Mouse (Mus musculus) CH12.LX (cell line): Measurements from ENCODE around the gene Safb. TPM values are rescaled to one million over a fixed set of nuclear protein-coding genes. Genes with fewer than 3 reads are reported as not detected.

Experiments used
- DNase-seq: peaks from one replicate; pipeline ENCODE4 v3.0.0-alpha.2; 2013; ENCODE audit errors: extremely low read depth
- H3K27ac ChIP-seq: 2 replicates; pipeline ENCODE4 v1.5.1; 2012; ENCODE audit warnings: low read depth, mild to moderate bottlenecking, control low read depth, moderate library complexity; ENCODE audit not compliant: insufficient read depth
- H3K27me3 ChIP-seq: replicated peaks from 2 replicates; pipeline ENCODE3; 2012; ENCODE audit warnings: inconsistent platforms
- H3K36me3 ChIP-seq, 2 experiments: replicated peaks in 1 of 2; 2 replicates each; pipeline versions ENCODE3 to v1.6.1; 2012; ENCODE audit warnings: inconsistent platforms in 1 of 2, low read length in 1 of 2, mild to moderate bottlenecking in 1 of 2, mixed read lengths in 1 of 2, moderate library complexity in 1 of 2; ENCODE audit not compliant: control insufficient read depth in 1 of 2, insufficient read depth in 1 of 2
- H3K4me1 ChIP-seq, 2 experiments: 2 replicates each; pipeline ENCODE4 v1.6.1; 2012; ENCODE audit warnings: inconsistent platforms in 1 of 2, moderate library complexity in 1 of 2; ENCODE audit not compliant: insufficient read depth in 2 of 2, control insufficient read depth in 1 of 2
- H3K4me2 ChIP-seq: 2 replicates; pipeline ENCODE4 v1.6.1; 2012; ENCODE audit warnings: low read depth, mild to moderate bottlenecking, control low read depth; ENCODE audit not compliant: poor library complexity, insufficient read depth, severe bottlenecking
- H3K4me3 ChIP-seq, 3 experiments: fragments of 150-350 bp in 1 of 3; sonication (generic) in 1 of 3; replicated peaks in 1 of 3; 2 replicates each; pipeline versions ENCODE3 to v1.5.1; 2011 to 2012; ENCODE audit warnings: low read depth in 2 of 3, low read length in 2 of 3, mild to moderate bottlenecking in 2 of 3, moderate library complexity in 2 of 3, control low read depth in 1 of 3, improper control_type of control experiment in 1 of 3, inconsistent platforms in 1 of 3, mixed read lengths in 1 of 3; ENCODE audit not compliant: poor library complexity in 1 of 3
- H3K79me2 ChIP-seq: replicated peaks from 2 replicates; pipeline ENCODE4 v1.6.1; 2012; ENCODE audit warnings: mild to moderate bottlenecking, moderate library complexity; ENCODE audit not compliant: control insufficient read depth, poor library complexity, insufficient read depth, severe bottlenecking; ENCODE audit errors: extremely low read depth
- H3K9ac ChIP-seq: 2 replicates; pipeline ENCODE4 v1.6.1; 2012; ENCODE audit warnings: low read depth, mild to moderate bottlenecking, control low read depth, moderate library complexity; ENCODE audit not compliant: insufficient read depth
- H3K9me3 ChIP-seq: replicated peaks from 2 replicates; pipeline ENCODE3; 2012; ENCODE audit warnings: low read length, inconsistent platforms, mixed read lengths
- BHLHE40 ChIP-seq: IDR thresholded peaks from 2 replicates; pipeline ENCODE4 v1.6.1; 2011; ENCODE audit warnings: mild to moderate bottlenecking, low read depth, low read length, improper control_type of control experiment
- ETS1 ChIP-seq: conservative IDR thresholded peaks from 2 replicates; pipeline ENCODE4 v1.6.1; 2012; ENCODE audit warnings: low read depth, mild to moderate bottlenecking, inconsistent platforms, low read length, improper control_type of control experiment, moderate library complexity
- JUN ChIP-seq: IDR thresholded peaks from 2 replicates; pipeline ENCODE4 v1.6.1; 2011; ENCODE audit warnings: low read depth, mild to moderate bottlenecking, low read length, improper control_type of control experiment, moderate library complexity; ENCODE audit not compliant: insufficient read depth
- KAT2A ChIP-seq: IDR thresholded peaks from 2 replicates; pipeline ENCODE4 v1.6.1; 2012; ENCODE audit warnings: low read length, improper control_type of control experiment, inconsistent platforms; ENCODE audit not compliant: insufficient replicate concordance
- MAZ ChIP-seq: IDR thresholded peaks from 2 replicates; pipeline ENCODE4 v1.6.1; 2012; ENCODE audit warnings: low read depth, mild to moderate bottlenecking, inconsistent platforms, low read length, improper control_type of control experiment, moderate library complexity
- MXI1 ChIP-seq: IDR thresholded peaks from 2 replicates; pipeline ENCODE4 v1.6.1; 2011; ENCODE audit warnings: mild to moderate bottlenecking, low read depth, low read length, improper control_type of control experiment
- NELFE ChIP-seq: IDR thresholded peaks from 2 replicates; pipeline ENCODE4 v1.6.1; 2011; ENCODE audit warnings: low read depth, low read length, improper control_type of control experiment
- TBP ChIP-seq: conservative IDR thresholded peaks from 2 replicates; pipeline ENCODE4 v1.6.1; 2011; ENCODE audit warnings: low read depth, low read length, improper control_type of control experiment
- TCF12 ChIP-seq: IDR thresholded peaks from 2 replicates; pipeline ENCODE4 v1.6.1; 2014; ENCODE audit warnings: low read depth, mild to moderate bottlenecking, inconsistent platforms, low read length, improper control_type of control experiment
- USF1 ChIP-seq: IDR thresholded peaks from 2 replicates; pipeline ENCODE4 v1.6.1; 2014; ENCODE audit warnings: low read depth, mild to moderate bottlenecking, inconsistent platforms, low read length, improper control_type of control experiment
- ZC3H11A ChIP-seq: IDR thresholded peaks from 2 replicates; pipeline ENCODE4 v1.6.1; 2012; ENCODE audit warnings: low read depth, mild to moderate bottlenecking, inconsistent platforms, low read length, improper control_type of control experiment
- dilution Hi-C: fragments of 300-500 bp; cut with MboI; formaldehyde crosslinking; loops from 2 replicates; pipeline ENCODE4 v1.14.3; 2020; ENCODE audit warnings: low sequenced_read_pairs; ENCODE audit not compliant: extremely low pct_unique_long_range_greater_than_20kb, extremely low pct_ligation_motif_present
- in situ Hi-C: fragments of 300-500 bp; cut with MboI; formaldehyde crosslinking; loops from 3 replicates; pipeline ENCODE4 v1.14.3; 2019; ENCODE audit warnings: low sequenced_read_pairs, low pct_ligation_motif_present, low pct_unique_long_range_greater_than_20kb, mixed read lengths
- polyA plus RNA-seq: library from polyadenylated mRNA; unstranded; fragments of >175 nt; gene quantifications from 2 replicates; pipeline ENCODE4 v1.2.1, GENCODE M21; 2012; ENCODE audit warnings: low read depth; ENCODE audit not compliant: insufficient read length
- total RNA-seq, 2 experiments: library from RNA; depleted of rRNA; stranded (reverse); fragments of 300-350 nt in 1 of 2; fragments of >200 nt in 1 of 2; gene quantifications; 2 replicates each; pipeline ENCODE4 v1.2.3; 2012 to 2014

The Safb gene
- total and polyA plus RNA-seq, 3 experiments = 25.4 to 135 (median 75.9) TPM

GRCm38 (mm10) chr17:56592553-56592952, 7.9 kb downstream of the Safb start:
- dilution Hi-C loops = no loop called here
- H3K4me3 ChIP-seq = no peak overlapping the region
- no peak overlapping the region for H3K27ac ChIP-seq
- H3K79me2 ChIP-seq = peaks cover 53% of the 10 kb centered on the region
- no peak overlapping the region for H3K9ac ChIP-seq
- H3K27me3 ChIP-seq = no peaks in the 10 kb centered on the region
- in situ Hi-C loops = no loop called here
- H3K9me3 ChIP-seq = no peaks in the 10 kb centered on the region
- no peak overlapping the region for H3K4me2 ChIP-seq
- no peak for TF ChIP-seq USF1
- TF ChIP-seq BHLHE40 = no peak
- no peak for TF ChIP-seq MXI1
- TF ChIP-seq TCF12 = no peak
- no peak for TF ChIP-seq NELFE
- TF ChIP-seq JUN = no peak
- TF ChIP-seq MAZ = no peak
- TF ChIP-seq ZC3H11A = no peak
- TF ChIP-seq KAT2A = no peak
- no peak for TF ChIP-seq TBP
- peaks cover 0 to 17% of the 10 kb centered on the region in 2 experiments; a peak in 3 of 4 replicates for H3K4me1 ChIP-seq
- H3K36me3 ChIP-seq = peaks cover 94 to 99% of the 10 kb centered on the region in 2 experiments
- DNase-seq = no peak

DNA sequence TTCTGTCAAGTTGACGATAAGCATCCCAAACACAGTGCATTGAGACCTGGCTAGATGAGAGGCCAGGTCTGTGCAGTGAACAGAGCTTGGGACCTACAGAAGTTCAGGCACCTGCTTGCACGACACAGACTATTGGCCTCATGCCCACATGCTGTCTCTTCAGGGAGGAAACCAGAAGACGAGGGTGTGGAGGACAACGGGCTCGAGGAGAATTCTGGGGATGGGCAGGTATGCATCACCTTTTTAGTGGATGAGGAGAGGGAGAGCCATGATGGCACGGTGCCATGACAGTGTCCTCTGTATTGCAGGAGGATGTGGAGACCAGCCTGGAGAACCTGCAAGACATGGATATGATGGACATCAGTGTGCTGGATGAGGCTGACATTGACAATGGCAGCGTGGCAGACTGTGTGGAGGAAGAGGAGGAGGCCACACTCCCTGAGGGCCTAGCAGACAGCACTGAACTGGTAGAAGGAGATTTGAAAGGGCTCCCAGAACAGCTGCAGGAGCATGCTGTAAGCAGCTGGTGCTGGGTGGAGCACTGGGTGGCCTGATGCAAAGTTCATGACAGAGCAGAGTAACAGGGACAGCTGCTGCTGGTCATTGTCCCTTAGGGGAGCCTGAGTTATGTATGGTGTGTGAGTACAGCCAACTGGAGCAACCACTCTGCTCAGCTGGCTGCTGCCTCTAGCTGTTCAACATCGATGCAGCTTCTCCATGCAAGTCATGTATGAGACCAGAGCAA, 9.1 kb downstream of the Safb start:
- Histone ChIP-seq H3K27ac (no peak overlapping the region), H3K79me2 (peaks cover 42% of the 10 kb centered on the region), H3K9ac (no peak overlapping the region)
- dilution Hi-C loops (no loop called here), in situ Hi-C loops (no loop called here)
- TF ChIP-seq NELFE (no peak), ETS1 (no peak)
- TF ChIP-seq, all 38 proteins: peak for 0
- Histone ChIP-seq H3K36me3 (peaks cover 93 to 95% of the 10 kb centered on the region in 2 experiments), H3K4me1 (0 out of 4 replicates have a peak, but pooled peaks cover 0 to 5% of the 10 kb centered on the region in 2 experiments), H3K9me3 (no peaks in the 10 kb centered on the region), H3K4me2 (no peak overlapping the region), H3K4me3 (no peak overlapping the region), H3K27me3 (no peaks in the 10 kb centered on the region)
- DNase-seq = no peak
